Mouse (Mus musculus) embryonic fibroblast, embryonic 13.5 days (primary cell): ENCODE data around the gene Mthfs. TPM values are rescaled to one million over a fixed set of nuclear protein-coding genes. Genes with fewer than 3 reads are reported as not detected.

Experiments
- H3K27ac ChIP-seq: 2 replicates; pipeline ENCODE4 v1.5.1; 2012; ENCODE audit warnings: low read length, control low read depth, inconsistent platforms; ENCODE audit not compliant: insufficient read depth
- H3K4me1 ChIP-seq: 2 replicates; pipeline ENCODE4 v1.6.1; 2011; ENCODE audit warnings: low read length; ENCODE audit not compliant: control insufficient read depth, insufficient read depth
- H3K4me3 ChIP-seq: 2 replicates; pipeline ENCODE4 v1.5.1; 2011; ENCODE audit warnings: mild to moderate bottlenecking, control low read depth, low read length; ENCODE audit not compliant: insufficient read depth
- CTCF ChIP-seq: IDR thresholded peaks from 2 replicates; pipeline ENCODE4 v1.5.1; 2011; ENCODE audit warnings: mild to moderate bottlenecking, control low read depth, low read length, moderate library complexity, borderline replicate concordance; ENCODE audit not compliant: insufficient read depth
- POLR2A ChIP-seq: IDR thresholded peaks from 2 replicates; pipeline ENCODE4 v1.6.1; 2011; ENCODE audit warnings: low read depth, mild to moderate bottlenecking, control low read depth, low read length, moderate library complexity
- polyA plus RNA-seq: library from polyadenylated mRNA; stranded (reverse); fragments of >200 nt; gene quantifications from 2 replicates; pipeline ENCODE4 v1.2.4, GENCODE M21; 2011; ENCODE audit warnings: low read depth; ENCODE audit not compliant: missing spikeins, insufficient read length

Gene Mthfs
- polyA plus RNA-seq, 1 experiment = 13.2 TPM

DNA sequence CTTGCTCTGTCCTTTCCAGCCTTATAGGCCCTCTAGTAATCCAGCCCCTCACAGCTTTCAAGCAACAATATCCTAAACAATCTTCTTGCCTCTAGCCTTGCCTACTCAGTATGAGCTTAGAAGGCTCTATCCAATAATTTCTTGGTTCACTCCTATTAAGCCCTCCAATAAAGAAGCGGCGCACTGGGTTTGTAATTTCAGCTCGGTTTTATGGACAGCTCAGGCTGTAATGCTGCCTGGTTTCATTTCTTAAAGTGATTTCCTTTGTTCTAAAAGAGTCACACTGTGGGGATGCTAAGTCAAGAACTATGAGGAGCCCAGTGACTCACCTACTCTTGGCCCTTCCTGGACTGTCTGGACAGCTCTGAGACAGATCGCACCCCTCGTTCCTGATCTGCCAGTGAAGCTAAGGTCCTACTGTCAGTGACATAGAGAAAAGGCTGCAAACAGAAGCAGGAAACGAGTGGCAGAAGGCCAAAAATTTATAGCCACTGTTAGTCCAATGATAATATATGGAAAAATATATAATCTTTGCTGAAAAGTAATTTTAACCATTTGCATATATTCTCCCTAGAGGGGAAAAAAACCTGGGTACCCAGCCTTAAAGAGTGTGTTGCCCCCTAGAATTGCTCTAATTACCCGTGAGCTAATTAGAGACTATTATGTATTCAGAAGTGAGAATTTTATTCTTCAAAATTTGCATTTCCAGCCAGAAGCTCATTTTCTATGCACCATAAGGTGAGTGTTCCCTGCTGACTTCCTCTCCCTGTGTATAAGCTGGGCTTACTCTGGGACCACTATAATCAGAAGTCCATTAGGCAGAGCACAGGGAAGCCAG is 98.1 kb downstream of the Mthfs start:
- TF ChIP-seq POLR2A (no peak), CTCF (no peak)
- no peak overlapping the region for H3K4me3 ChIP-seq
- H3K4me1 ChIP-seq = no peaks in the 10 kb centered on the region
- H3K27ac ChIP-seq = no peak overlapping the region

GRCm38 (mm10) chr9:89309195-89309535 is 98.7 kb downstream of the Mthfs start:
- H3K4me3 ChIP-seq = no peak overlapping the region
- H3K4me1 ChIP-seq = no peaks in the 10 kb centered on the region
- TF ChIP-seq CTCF (no peak), POLR2A (no peak)
- no peak overlapping the region for H3K27ac ChIP-seq

GRCm38 (mm10) chr9:89311649-89312048 is 101.2 kb downstream of the Mthfs start:
- H3K4me3 ChIP-seq = no peak overlapping the region
- TF ChIP-seq POLR2A (no peak), CTCF (no peak)
- H3K27ac ChIP-seq = no peak overlapping the region
- no peaks in the 10 kb centered on the region for H3K4me1 ChIP-seq

- Histone ChIP-seq H3K27ac (no peak overlapping the region), H3K4me3 (no peak overlapping the region), H3K4me1 (no peaks in the 10 kb centered on the region)
- TF ChIP-seq CTCF (no peak), POLR2A (no peak)
Observed at GRCm38 (mm10) chr9:89373731-89374130, 163.3 kb downstream of the Mthfs start.

GRCm38 (mm10) chr9:89374650-89375049 is 164.2 kb downstream of the Mthfs start:
- Histone ChIP-seq H3K27ac (no peak overlapping the region), H3K4me3 (no peak overlapping the region), H3K4me1 (no peaks in the 10 kb centered on the region)
- TF ChIP-seq POLR2A (no peak), CTCF (no peak)

DNA sequence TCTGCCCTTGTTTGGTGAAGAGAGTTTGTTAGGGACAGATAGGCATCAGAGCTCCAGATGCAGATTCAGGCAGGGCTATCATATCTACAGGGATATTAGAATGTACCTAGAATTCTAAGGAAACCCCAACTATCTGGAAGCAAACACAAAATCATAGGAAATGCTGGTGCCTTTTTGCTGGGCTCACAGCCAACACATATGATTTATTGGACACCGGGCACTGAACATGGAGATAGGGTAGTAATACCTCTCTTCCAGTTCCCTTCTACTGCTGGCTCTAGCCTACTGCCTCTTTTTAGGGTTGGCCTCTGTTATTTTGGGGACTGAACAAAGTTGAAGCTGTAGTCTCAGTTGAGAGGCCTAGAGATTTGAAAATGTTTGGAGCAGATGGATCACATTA is 192.6 kb downstream of the Mthfs start:
- TF ChIP-seq POLR2A (no peak), CTCF (no peak)
- no peaks in the 10 kb centered on the region for H3K4me1 ChIP-seq
- no peak overlapping the region for H3K4me3 ChIP-seq
- H3K27ac ChIP-seq = no peak overlapping the region

Other genes starting within 250 kb of the Mthfs start
- gene Trim43b, start 117.8 kb upstream of the Mthfs start, polyA plus RNA-seq = 0.23 TPM in 1 of 2 replicates, not detected in the other
- not detected in 2 replicates for gene Bcl2a1b, start 11.5 kb upstream of the Mthfs start, polyA plus RNA-seq
- gene Gm29094, start 11.3 kb upstream of the Mthfs start, polyA plus RNA-seq = not detected in 2 replicates